Mouse (Mus musculus) cortical plate, adult 2 months (tissue): ENCODE data around the gene Synpo2.

ENCODE experiments used
- CTCF ChIP-seq: fragments of 200-500 bp; IDR thresholded peaks from 2 replicates; pipeline ENCODE4 v1.5.1; 2011; ENCODE audit warnings: mild to moderate bottlenecking, control low read depth, low read length; ENCODE audit not compliant: insufficient read depth; ENCODE audit errors: extremely low read depth
- POLR2A ChIP-seq: fragments of 200-500 bp; IDR thresholded peaks from 2 replicates; pipeline ENCODE4 v1.6.1; 2011; ENCODE audit warnings: mild to moderate bottlenecking, low read length, control low read depth; ENCODE audit not compliant: insufficient read depth; ENCODE audit errors: extremely low read depth

DNA sequence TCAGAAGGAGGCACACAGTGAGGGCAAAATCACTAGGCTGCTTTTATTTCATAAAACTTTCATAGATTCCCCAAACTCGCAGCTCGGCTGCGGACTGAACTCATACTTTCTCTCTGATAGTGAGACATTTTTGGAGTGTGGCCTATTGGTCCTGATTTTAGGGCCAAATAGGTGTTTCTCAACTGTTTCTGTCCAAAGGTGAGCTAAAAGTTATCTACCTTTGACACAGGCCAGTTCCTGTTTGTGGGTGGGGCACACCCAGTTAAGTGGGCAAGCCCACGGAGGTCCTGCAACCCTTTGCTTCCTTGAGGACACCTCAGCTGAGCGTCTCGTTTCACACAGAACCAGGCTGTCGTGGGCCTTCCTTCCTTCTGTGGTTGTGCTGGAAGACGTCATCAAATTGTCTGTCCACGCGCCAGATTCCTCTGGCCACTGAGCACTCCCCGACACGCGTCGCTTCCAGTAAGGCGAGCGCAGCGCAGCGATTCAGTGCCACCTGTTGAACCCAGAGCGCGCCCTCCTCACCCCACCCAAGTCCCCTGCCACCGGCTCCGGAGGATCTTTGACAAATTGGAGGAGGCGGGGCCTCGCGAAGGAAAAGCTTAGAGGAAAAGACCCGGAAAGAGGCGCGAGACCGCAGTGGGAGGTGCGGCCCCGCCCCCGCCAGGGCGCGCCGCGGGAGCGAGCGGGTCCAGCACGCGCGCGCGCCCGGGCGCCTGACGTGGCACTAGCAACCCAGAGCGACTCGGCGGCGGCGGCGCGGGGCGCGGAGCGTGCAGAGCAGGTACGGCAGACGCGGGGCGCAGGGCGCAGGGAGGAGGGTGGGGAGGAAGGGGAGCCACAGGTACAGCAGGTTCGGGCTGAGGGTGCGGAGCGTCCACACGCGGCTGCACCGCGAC lies 31.1 kb upstream of the Synpo2 start, which contains the start of gene Sec24d:
- TF ChIP-seq POLR2A (no peak), CTCF (no peak)
